Mouse (Mus musculus) v-Abl transformed pro-B cells (cell line): ENCODE measurements around the gene Utf1.

Experiments
- in situ Hi-C, 2 experiments: fragments of 400-800 bp; cut with MboI; formaldehyde crosslinking; loops; one replicate each; pipeline ENCODE4 v1.15.1; 2025; ENCODE audit not compliant: unreplicated experiment in 2 of 2

Utf1 gene

GRCm38 (mm10) chr7:139943674-139944281 lies at the start of gene Utf1:
Utf1 (plus strand) TSS chr7:139943789.
- in situ Hi-C loops, result no loop called here

DNA sequence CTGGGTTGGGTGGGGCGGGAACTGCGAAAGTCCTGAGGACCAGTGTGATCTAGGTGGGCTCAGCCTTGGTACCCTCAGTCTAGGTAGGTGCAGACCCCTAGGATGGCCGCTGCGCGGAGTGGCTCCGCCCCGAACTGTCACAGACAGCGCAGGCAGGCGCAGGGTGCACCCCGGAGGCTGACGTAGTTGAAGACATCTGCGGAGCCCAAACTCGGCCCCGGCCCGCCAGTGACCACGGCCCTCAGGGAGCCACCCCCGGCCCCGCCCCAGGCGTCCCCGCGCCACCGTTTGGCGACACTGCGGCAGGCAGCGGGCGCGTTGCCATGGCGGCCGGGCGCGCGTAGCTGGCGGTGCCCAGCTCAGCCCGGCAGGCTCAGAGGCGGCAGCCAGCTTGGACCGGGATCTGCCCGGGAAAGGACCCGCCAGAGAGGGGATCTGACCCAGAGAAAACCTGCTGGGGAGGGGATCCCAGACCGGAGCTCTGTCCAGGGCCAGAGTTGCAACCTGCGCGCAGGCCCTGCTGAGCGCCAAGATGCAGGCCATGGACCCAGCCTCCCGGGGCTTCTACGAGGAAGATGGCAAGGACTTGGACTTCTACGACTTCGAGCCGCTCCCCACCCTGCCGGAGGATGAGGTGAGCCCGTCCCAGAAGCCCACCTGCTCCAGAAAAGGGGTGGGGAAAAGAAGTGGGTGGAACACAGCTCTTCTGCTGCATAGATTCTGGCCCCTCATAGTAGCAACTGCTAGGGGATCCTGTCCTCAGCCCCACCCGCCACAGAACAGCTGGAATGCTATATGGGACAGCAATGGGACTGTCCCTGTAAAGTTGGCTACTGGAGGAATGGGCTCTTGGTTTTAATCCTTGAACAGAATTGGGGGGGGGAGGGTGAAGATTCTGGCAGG lies 48.7 kb upstream of the Utf1 start, which contains the start of gene Kndc1:
Kndc1 (plus strand) TSS at position 42 of the 903 bp plus-strand sequence.
- in situ Hi-C loops, result no loop called here

- in situ Hi-C loops, result no loop called here
Measured at GRCm38 (mm10) chr7:139896271-139896670, 47.3 kb upstream of the Utf1 start.

- in situ Hi-C loops, result no loop called here
Measured at GRCm38 (mm10) chr7:139896796-139897195, 46.8 kb upstream of the Utf1 start.

GRCm38 (mm10) chr7:139898606-139899005 lies 45.0 kb upstream of the Utf1 start:
- in situ Hi-C loops, result no loop called here

- in situ Hi-C loops, result no loop called here
Measured at GRCm38 (mm10) chr7:139899505-139899904, 44.1 kb upstream of the Utf1 start.

GRCm38 (mm10) chr7:139900456-139900855 lies 43.1 kb upstream of the Utf1 start:
- in situ Hi-C loops, result no loop called here

GRCm38 (mm10) chr7:139900896-139901295 lies 42.7 kb upstream of the Utf1 start:
- in situ Hi-C loops, result no loop called here

GRCm38 (mm10) chr7:139901981-139902380 lies 41.6 kb upstream of the Utf1 start:
- in situ Hi-C loops, result no loop called here

GRCm38 (mm10) chr7:139905261-139905660 lies 38.3 kb upstream of the Utf1 start:
- in situ Hi-C loops, result no loop called here

- in situ Hi-C loops, result no loop called here
Measured at GRCm38 (mm10) chr7:139905661-139906060, 37.9 kb upstream of the Utf1 start.

GRCm38 (mm10) chr7:139908176-139908575 lies 35.4 kb upstream of the Utf1 start:
- in situ Hi-C loops, result no loop called here

DNA sequence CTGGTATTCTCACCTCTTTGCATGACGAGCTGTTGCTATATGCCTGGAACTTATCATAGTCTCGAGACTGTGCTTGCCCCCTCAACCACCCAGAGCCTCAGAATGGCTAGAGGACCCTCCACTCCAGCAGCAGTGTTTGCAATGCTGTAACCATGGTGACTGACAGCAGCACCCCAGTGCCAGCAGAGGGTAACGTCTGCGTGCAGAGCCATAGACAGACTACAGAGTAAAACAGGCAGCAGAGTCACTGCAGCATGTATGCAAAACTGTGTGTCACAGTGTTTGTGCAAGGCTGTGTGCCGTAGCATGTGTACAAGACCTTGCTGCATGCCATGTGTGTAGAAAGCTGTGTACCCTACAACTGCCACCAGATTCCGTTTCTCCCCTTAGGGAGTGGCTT lies 34.1 kb upstream of the Utf1 start:
- in situ Hi-C loops, result no loop called here

DNA sequence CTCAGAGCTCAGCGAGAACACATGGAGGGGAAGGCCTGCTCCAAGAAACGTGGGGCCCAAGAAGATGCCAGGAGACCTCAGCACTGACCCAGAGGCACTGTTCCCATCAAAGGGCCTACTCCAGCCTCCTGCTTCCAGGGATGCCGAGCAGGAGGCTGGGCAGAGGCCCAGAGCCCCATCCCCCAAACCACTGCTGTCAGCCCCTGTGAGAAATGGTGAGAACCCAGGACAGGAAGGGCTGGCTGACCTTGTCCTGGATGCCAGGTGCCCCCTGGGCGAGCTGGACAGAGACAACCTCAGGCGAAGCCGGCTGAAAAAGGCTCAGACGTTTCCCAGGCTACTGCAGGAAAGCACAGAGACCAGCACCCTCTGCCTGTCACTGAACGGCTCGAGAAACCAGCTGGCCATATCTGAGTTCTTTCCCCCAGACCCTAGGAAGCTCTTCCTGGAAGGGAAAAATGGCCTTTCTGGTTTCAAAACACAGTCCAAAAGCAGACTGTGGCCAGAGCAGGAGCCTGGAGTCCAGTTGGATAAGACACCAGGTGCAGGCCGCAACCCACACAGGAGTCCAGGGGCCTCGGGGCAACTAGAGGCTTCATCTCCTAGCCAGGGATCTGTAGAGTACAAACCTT lies 33.3 kb upstream of the Utf1 start:
- in situ Hi-C loops, result no loop called here

DNA sequence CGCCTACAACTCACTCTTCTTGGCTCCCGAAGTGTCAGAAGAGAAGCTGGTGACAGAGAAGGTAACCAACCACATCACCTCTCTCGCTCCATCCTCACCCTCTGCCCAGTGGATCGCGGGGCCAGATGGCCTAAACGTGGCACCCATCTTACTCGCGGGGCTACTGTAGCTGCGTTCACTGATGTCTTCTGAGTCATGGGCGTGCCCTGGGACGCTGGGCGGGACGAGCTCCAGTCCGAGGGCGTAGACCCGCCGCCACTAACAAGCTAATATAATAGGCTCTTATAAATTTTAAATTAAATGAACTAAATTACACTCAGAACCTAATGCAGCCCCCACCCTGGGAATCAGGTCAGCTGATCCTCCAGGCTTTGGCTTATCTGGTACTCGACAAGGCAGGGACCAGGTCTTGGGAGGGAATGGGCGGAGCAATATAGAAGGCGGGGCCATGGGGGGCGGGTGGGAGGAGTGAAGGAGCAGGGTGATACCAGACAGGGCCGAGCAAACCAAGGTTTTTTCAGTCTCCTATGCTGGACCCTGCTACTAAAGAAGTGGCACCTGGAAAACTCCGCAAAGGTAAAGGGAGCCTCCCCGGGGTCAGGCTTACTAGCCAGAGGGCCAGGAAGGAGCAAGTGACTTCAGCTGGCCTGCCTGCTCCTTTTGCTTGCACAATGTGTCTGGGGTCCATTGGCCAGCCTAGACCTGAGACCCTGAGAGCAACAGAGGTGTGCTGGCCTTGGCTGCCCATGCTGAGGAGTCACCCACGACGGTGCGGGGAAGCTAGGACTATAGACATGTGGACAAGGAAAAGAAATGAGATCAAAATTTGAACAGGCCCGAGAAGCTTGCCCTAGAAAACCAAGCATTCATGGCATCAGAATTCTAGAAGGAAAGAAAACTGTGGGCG lies 29.2 kb upstream of the Utf1 start:
- in situ Hi-C loops, result no loop called here

DNA sequence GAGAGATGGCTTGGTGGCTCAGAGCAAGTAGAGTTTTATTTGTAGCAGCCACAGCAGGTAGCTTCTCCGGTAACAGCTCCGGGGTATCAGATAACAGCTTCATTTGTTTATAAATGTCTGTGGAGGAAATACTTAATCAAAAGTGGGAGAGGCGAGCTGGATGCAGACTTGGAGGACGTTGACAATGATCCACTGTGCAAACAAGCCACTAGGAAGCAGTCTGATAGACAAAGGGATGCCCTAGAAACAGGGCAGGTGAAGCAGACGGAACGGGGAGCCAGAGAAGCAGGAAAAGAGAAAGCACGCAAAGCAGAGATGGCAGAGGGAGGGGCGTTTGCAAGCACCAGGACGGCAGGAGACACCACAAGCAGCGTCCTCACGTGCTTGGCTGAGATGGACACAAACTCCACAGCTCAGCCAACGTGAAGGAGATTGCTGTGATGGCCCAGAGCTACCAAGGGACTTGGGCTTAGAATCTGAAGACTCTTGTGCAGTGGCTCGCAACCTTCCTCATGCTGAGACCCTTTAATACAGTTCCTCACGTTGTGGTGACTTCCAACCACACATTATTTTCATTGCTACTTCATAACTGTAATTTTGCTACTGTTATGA lies 27.8 kb upstream of the Utf1 start:
- in situ Hi-C loops, result no loop called here

DNA sequence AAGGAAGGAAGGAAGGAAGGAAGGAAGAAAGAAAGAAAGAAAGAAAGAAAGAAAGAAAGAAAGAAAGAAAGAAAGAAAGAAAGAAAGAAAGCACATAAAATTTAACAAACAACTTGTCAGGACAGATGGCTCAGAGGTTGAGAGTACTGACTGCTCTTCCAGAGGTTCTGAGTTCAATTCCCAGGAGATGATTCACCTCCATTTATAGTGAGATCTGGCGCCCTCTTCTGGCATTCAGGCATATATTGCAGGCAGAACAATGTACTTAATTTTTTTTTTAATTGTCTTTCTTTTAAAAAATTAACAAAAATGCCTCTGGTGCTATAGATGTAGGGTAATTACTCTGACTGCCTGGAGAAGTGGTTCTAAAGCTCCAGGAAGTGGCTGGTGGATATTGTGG lies 27.2 kb upstream of the Utf1 start:
- in situ Hi-C loops, result no loop called here

DNA sequence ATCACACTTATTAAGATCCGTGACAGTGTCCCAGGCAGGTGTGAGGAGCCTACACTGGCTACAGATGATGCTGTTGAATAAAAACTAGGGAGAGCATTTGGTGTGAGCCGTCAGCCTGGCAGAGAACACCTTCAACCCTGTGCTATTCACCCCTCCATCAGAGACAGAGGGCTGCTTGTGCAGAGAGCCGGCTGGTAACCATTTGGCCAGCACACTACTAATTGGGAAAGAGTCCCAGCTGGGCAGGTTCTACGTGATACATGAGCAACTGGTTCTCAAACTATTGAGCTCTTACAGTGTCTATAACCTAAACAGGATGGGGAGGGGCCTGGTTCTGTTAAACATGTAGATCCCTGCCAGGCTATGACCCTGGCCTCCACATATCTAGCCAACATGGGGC lies 25.3 kb upstream of the Utf1 start:
- in situ Hi-C loops, result no loop called here

DNA sequence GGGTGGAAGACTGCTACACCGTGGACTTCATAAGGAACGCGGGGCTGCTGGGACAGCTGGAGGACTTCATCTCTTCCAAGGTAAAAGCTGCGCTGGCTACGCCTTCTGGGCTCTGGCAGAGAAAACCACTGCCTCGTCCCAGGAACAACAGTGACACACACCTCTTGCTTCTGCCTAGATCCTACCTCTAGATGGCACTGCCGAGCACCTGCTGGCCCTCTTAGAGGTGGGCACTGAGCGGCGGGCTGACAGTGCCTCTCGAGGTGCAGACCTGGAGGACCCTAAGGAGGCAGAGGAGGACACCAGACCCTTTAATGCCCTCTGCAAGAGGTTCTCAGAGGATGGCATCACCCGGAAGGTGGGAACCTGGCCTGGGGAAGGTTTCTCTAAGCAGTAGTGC lies 12.9 kb upstream of the Utf1 start:
- in situ Hi-C loops, result no loop called here

DNA sequence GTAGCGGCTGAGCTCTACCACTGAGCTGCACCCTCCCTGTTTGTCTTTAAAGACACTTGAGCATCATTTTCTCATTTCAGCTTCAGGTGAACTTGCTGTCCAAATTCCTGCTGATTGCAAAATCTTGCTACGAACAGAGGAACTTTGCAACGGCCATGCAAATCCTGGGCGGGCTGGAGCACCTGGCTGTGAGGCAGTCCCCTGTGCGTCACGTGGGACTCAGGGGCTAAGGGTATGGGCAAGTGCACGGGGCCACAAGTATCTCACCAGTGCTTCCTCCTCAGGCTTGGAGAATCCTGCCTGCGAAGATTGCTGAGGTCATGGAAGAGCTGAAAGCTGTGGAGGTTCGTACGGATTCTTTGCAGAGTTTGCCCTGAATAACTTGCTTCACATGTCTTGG lies 6.9 kb upstream of the Utf1 start:
- in situ Hi-C loops, result no loop called here
